Mouse (Mus musculus) A20 (cell line): ENCODE measurements around the gene 3110009E18Rik.
A peak's percentile ranks its signal among the peaks of the same experiment; 100 is the strongest.

ENCODE experiments used
- DNase-seq: peaks from one replicate; pipeline ENCODE4 v3.0.0-alpha.2; 2011; ENCODE audit warnings: low read depth, low spot score

3110009E18Rik gene

GRCm38 (mm10) chr1:120142551-120142950, 21.6 kb downstream of the 3110009E18Rik start:
- DNase-seq, result no peak

GRCm38 (mm10) chr1:120145527-120146216, 24.7 kb downstream of the 3110009E18Rik start:
- peak; percentile 29 for DNase-seq

GRCm38 (mm10) chr1:120146994-120147393, 26.0 kb downstream of the 3110009E18Rik start:
- peak; percentile 57 for DNase-seq

DNA sequence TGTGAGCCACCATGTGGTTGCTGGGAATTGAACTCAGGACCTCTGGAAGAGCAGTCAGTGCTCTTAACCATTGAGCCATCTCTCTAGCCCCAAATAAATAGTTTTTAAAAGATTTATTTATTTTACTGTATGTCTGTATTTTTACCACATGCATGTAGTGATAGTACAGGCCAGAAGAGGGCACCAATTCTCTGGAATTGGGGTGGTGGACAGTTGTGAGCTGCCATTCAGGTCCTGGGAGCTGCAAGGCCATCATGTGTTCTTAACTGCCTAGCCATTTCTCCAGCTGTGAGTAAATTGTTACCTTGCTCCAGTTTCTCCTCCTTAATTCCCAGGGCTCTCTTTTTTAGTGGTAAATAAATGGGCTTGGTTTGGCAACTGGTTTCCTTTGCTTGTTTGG, 33.2 kb downstream of the 3110009E18Rik start:
- DNase-seq, result peak; percentile 59

DNA sequence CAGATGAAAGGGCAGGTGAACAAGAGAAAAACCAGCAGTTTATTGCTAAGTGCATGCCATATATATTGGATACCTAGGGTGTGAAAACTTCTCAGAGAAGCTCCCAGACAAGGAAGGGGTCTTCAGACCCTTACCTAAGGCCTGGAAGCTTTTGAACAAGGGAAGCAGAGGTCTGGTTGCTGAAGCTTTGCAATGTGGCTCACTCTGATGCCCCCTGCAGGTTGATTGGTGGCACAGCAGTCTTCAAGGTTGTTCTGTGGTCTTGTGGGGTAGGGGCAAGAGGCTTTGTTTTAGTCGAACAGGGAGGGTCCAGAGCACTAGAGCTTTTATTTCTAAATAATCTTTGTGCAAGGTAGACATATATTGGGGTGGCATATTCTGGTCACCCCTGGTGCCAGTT, 34.3 kb downstream of the 3110009E18Rik start:
- DNase-seq, result peak; percentile 56

GRCm38 (mm10) chr1:120158474-120159127, 37.6 kb downstream of the 3110009E18Rik start:
- DNase-seq, result no peak

DNA sequence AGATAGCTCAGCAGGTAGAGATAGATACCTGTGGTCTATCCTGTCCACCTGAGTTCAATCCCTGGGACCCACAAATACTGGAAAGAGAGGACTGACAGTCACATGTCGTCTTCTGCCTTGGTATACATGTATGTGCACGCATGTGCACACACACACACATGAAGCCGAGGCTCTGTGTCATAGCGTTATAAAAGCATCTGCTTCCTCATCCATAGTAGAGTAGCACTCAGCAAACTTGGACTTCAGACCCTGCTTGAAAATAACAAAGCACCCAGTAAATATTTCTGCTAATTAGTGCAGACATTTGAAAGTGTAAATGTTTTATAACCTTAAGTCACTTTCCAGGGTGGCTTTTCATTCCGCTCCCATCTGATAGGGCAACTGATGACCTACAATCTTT, 40.5 kb downstream of the 3110009E18Rik start:
- no peak for DNase-seq

DNA sequence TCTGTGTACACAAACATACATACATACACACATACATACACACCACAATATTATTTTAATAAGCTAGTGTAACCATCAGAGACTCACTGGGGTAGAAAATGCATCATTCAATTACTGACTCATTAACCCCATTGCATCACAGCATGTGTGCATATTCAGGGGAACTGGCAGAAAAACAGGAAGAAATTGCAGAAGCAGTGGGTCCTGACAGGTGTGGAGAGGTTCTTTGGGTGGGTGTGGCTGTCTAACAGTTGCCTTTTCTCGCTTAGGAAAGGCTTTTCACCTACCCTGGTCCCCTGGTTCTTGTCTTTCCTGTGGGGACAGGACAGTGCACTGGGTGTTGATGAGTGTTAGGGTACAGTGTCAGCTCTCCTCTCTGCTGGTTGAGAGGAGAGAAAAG, 41.6 kb downstream of the 3110009E18Rik start:
- DNase-seq, result peak; percentile 71

DNA sequence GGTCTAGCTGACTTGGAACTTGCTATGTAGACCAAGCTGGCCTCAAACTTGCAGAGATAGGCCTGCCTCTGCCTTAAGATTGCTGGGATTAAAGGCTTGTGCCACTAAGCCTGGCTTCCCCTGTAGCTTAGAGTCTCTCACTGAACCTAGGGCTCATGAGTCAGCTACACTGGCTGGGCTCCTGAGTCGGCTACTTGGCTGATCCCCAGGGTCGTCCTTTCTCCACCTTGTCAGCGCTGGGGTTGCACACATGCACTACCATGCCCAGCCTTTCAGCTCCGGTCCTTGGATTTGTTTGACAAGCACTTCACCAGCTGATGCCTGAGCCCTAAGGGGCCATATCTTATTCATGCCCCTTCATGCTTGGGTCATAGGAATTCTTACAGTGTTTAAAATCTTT, 47.0 kb downstream of the 3110009E18Rik start:
- no peak for DNase-seq

- DNase-seq, result peak; percentile 52
These were observed 47.7 kb downstream of the 3110009E18Rik start for GRCm38 (mm10) chr1:120168674-120169073.

DNA sequence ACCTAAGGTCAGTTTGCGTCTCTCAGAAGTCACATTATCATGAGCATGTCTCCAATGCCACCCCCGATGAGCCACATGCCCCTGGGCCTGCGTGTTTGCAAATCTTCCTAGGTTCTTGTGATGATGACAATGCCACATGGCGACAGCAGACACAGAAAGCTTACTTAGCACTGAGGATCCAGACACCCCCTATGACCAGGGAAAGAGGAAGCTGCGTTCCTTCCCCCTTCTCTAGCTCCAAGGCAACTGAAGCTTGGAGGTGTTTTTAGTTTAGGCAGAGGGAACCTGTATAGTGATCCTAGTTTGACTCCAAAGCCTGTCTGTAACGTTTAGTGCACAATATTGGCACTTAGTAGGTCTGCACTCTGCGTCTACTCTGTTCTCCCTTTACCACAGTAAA, 49.3 kb downstream of the 3110009E18Rik start:
- DNase-seq, result no peak

DNA sequence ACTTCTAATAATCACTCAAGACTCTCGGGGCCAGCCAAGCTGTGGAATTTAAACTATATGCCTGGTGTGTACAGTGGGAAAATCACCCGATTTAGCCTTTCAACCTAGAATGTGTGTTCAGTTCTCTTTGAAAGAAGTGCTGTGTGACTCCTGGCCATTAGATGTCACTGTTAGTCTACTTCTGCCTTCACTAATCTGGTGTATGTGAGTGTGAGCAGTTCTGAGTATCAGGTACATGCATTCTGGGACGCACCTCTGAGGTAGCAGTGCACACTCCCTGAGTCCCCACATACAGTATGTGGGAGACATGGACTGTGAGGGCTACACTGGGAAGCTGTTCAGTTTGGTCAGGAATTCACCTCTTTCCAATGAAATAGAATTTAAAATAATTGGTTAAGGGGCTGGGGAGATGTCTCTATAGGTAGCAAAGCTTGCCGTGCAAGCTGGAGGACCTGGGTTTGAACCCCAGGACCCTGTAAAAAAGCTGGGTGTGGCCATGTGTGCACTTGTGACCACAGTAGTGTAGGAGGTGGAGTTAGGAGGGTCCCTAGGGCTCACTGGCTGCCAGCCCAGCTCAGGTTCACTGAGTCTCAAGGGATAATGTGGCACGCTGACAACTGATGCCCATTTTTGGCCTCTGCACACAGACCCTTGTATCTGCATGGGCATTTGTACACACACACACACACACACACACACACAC, 51.0 kb downstream of the 3110009E18Rik start:
- peak; percentile 60 for DNase-seq

DNA sequence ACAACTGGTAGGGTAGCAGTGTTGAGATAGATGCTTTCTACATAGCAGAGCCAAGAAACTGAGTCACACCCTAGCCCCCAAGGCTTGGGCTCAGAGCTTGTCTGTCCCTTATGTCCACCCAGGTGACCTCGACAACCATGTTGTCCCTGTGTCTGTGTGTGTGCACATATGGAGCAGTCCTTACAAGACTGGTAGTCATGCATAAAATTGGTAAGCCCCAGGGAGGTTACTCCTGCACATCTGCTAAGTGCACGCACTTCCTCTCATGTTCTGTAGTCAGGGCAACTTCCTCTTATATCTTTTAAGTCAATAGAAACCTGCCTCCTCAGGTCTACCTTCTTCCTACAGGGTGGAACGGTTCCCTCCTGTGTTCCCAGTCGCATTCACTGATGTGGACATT, 54.0 kb downstream of the 3110009E18Rik start:
- peak; percentile 82 for DNase-seq

DNA sequence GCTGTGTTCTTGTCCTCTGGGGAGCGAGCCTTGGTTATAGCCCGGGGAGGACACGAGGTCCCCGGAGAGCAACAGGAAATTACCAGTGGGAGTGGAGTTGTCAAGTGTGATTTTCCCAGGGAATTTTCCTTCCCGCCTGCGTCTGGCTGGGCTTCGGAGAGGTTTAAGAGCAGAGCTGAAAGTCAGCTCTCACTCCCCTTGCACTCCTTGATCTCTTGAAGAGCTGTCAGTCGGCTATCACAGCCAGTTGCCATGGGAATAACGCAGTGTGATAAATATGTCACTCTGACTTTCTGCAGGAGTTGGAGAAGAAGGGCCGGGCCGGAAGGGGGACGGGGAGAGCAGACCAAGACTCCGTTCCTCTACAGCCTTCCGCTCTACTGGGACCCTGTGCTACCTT, 55.3 kb downstream of the 3110009E18Rik start:
- no peak for DNase-seq

- DNase-seq, result no peak
These were observed 56.2 kb downstream of the 3110009E18Rik start for GRCm38 (mm10) chr1:120177141-120177540.

- no peak for DNase-seq
These were observed 65.2 kb downstream of the 3110009E18Rik start for GRCm38 (mm10) chr1:120186204-120186603.

- DNase-seq, result no peak
These were observed 65.7 kb downstream of the 3110009E18Rik start for GRCm38 (mm10) chr1:120186655-120187054.

- DNase-seq, result no peak
These were observed 66.1 kb downstream of the 3110009E18Rik start for GRCm38 (mm10) chr1:120187059-120187458.

DNA sequence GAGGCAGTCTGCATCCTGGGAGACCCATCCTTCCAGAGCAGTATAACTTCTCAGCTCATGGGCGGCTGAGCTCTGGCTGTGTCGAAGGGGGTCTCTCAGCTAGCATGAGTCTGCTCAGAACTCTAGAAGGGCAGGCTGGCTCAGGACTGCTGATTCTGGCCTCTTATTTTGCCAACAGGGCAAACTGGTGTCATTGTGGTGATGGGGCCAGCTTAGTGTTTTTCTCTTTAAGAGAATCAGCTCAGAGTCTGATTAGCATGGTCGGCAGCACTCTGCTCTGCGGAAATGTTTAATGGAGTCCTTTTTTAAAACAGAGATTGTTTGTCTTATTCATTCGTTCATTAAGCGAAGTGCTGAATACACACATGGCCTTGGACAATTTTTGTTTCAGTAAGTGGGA, 68.2 kb downstream of the 3110009E18Rik start:
- no peak for DNase-seq

DNA sequence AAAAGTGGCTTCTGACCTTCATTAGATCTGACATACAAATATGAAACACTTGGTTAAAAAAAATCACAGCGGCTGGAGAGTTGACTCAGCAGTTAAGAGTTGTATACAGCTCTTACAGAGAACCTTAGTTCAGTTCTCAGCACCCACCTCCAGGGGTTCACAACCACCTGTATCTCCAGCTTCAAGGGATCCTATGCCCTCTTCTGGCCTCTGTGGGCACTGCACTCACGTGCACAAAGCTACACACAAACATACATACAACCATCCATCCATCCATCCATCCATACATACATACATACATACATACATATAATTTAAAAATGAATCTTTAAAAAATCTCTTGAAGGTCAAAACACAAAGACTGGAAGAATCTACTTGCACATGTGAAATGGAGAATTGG, 69.3 kb downstream of the 3110009E18Rik start:
- no peak for DNase-seq

GRCm38 (mm10) chr1:120190946-120191345, 70.0 kb downstream of the 3110009E18Rik start:
- no peak for DNase-seq

DNA sequence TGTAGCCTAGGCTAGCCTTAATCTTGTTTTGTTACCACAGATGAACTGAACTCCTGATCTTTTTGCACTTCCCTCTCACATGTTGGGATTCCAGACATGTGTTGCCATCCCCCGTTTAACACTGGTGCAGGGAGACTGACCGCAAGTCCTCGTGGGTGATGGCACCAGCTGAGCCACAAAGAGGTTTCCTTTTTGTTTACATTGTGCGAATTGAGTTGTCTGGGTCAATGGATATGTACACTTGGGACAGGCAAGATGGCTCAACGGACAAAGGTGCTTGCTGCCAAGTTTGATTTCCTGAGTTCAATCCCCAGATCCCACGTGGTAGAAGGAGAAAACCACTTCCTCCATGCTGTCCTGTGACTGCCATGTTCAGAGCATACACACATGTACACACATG, 71.3 kb downstream of the 3110009E18Rik start:
- no peak for DNase-seq

- DNase-seq, result no peak
These were observed 72.6 kb downstream of the 3110009E18Rik start for GRCm38 (mm10) chr1:120193586-120193985.
